Mouse (Mus musculus) testis, adult 2 months (tissue): ENCODE results near the gene Krt90.

Source experiments
- CTCF ChIP-seq: fragments of 200-500 bp; IDR thresholded peaks from 2 replicates; pipeline ENCODE4 v1.5.1; 2012; ENCODE audit warnings: low read depth, mild to moderate bottlenecking, inconsistent platforms, low read length, moderate library complexity; ENCODE audit not compliant: control insufficient read depth, insufficient read depth, insufficient replicate concordance
- POLR2A ChIP-seq: fragments of 200-500 bp; IDR thresholded peaks from 2 replicates; pipeline ENCODE4 v1.6.1; 2012; ENCODE audit warnings: low read depth, mild to moderate bottlenecking, inconsistent platforms, low read length, moderate library complexity; ENCODE audit not compliant: control insufficient read depth

- TF ChIP-seq POLR2A (no peak), CTCF (no peak)
Measured at GRCm38 (mm10) chr15:101506896-101507758, 55.6 kb downstream of the Krt90 start.
